In genomic region chr1:36444471-36445464, GRCm38 (mm10) we compare ENCODE assay signal across 8 mouse cellular contexts. TPM values are rescaled to one million over a fixed set of nuclear protein-coding genes. Genes with fewer than 3 reads are reported as not detected.
DNase-seq lines count a peak whose midpoint lies in the region; ATAC-seq lines count a peak whose summit lies in the region.

Lman2l (minus strand) TSS chr1:36445271.

- DNase-seq in T-cell, adult 2 months (ENCODE audit: low spot score), result peak; percentile 96
- peak; percentile 94 to 96 for DNase-seq in cerebellum, postnatal 36 days
- DNase-seq in frontal cortex, postnatal 36 days (ENCODE audit: low spot score in 2 of 2), result peak; percentile 94 to 98
- DNase-seq in left cerebral cortex, adult 11 months (ENCODE audit: low spot score), result peak; percentile 97
- DNase-seq in lung, postnatal 4 days, result peak; percentile 97
- DNase-seq in retina, postnatal 7 days (ENCODE audit: low read depth, low spot score), result peak; percentile 90
- DNase-seq in urinary bladder, adult 2 months (ENCODE audit: low spot score), result peak; percentile 85

- peaks cover 5% of the 10 kb centered on the region for H3K36me3 ChIP-seq in hindbrain, embryonic 15.5 days

- peaks cover 19% of the 10 kb centered on the region for H3K4me1 ChIP-seq in hindbrain, embryonic 15.5 days (replicated peaks)

- H3K9ac ChIP-seq in hindbrain, embryonic 15.5 days, result peak within 1 kb of the TSS; percentile 65

- under 1% methylated on average over 56 of the region's 57 CpGs for WGBS in hindbrain, embryonic 15.5 days

- H3K27ac ChIP-seq in hindbrain, embryonic 15.5 days (replicated peaks), result peak within 1 kb of the TSS; percentile 82

- H3K4me3 ChIP-seq in hindbrain, embryonic 15.5 days, result peak within 1 kb of the TSS; percentile 74

- H3K27me3 ChIP-seq in hindbrain, embryonic 15.5 days, result no peaks in the 10 kb centered on the region

- ATAC-seq in hindbrain, embryonic 15.5 days (ENCODE audit: low FRiP score, low read depth), result peak; percentile 100

- H3K9me3 ChIP-seq in hindbrain, embryonic 15.5 days, result no peaks in the 10 kb centered on the region

- peak within 1 kb of the TSS; percentile 82 for H3K4me2 ChIP-seq in hindbrain, embryonic 15.5 days

RNA-seq across cellular contexts. Expression of gene Lman2l, which starts in this region (rescaled TPM):
- polyA plus RNA-seq in hindbrain, embryonic 15.5 days (2015; fragmentation: Nextera tagmentation; extraction: Ambion mirVana), result 66.7 and 68.2 TPM in 2 replicates
- polyA plus RNA-seq in urinary bladder, adult 2 months (2012; rRNA removed), result 17.6 and 20.3 TPM in 2 replicates

Comparison
In these comparisons a context has a peak if more than half of its experiments do, and no peak if none do; other contexts are left out.
1. Peak in every context shown above with its lines: DNase-seq, ATAC-seq, H3K4me3 ChIP-seq and H3K27ac ChIP-seq.